Mouse (Mus musculus): Measurements from ENCODE around the gene Coq3. TPM values are rescaled to one million over a fixed set of nuclear protein-coding genes. Genes with fewer than 3 reads are reported as not detected.

Gene Coq3
- total RNA-seq, 1 experiment from 2014 or later: 7.4 TPM

DNA sequence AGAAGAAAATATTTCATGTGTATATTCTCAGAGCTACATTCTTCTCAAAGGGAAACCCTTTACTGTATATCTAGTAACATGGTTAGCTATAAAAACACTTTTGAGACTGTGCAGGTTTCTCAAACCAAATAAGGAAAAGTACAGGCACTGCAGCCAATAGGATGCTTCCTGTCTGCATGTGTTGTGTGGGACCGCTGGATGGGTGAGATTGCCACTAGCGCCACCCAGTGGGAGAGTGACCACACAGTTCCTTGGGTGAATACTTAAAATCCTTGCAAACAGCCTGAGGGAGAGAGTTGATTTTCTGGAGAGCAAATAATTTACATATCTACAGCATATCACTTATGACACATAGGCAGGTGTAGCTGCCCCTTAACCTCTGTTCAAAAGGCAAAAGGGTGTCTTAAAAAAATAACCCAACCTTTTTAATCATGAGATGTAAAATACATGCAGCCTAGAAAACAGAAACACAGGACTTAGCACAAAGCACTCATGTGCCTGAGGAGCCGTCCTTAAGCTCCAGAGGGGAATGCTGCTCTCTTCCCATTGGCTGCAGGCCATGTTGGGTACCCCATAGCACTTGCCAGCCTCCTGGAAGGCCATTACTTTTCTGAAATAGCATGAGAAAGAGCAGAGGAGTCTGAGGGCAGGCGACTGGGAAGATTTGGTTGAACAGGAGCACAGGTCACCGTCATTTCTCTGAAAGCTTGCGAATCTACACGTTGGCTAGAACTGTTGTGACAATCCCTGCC lies 78.3 kb downstream of the Coq3 start:
- ATAC-seq (replicated peaks in 1 of 2; ENCODE audit: insufficient read depth in 1 of 2, low FRiP score in 2 of 2, low TSS enrichment in 1 of 2, low read depth in 1 of 2, poor library complexity in 2 of 2, severe bottlenecking in 2 of 2): peak; percentile 76 to 93

Other genes starting within 250 kb of the Coq3 start
- not detected in 2 replicates for gene Prdm13, start 193.7 kb upstream of the Coq3 start, total RNA-seq (2017)
- 26.8 and 32.5 TPM in 2 replicates for gene Ccnc, start 152.0 kb upstream of the Coq3 start, total RNA-seq (2017)
- gene Usp45, start 112.5 kb upstream of the Coq3 start, total RNA-seq (2017): 13.8 and 18.9 TPM in 2 replicates
- gene Tstd3, start 112.5 kb upstream of the Coq3 start, total RNA-seq (2017): 3.9 and 4.7 TPM in 2 replicates
- gene Pnisr, start 32.1 kb upstream of the Coq3 start, total RNA-seq (2017): 98.4 and 206 TPM in 2 replicates
- 0.55 and 0.63 TPM in 2 replicates for gene Faxc, start 51.7 kb downstream of the Coq3 start, total RNA-seq (2017)

Measured in hematopoietic stem cell, adult 5-6 weeks (primary cell).